In genomic region chr10:4627415-4627814, GRCm38 (mm10) we compare ENCODE assay signal across 26 mouse cellular contexts. TPM values are rescaled to one million over a fixed set of nuclear protein-coding genes. Genes with fewer than 3 reads are reported as not detected.
DNase-seq lines count a peak whose midpoint lies in the region; ATAC-seq and TF ChIP-seq lines count a peak whose summit lies in the region.
"Had no signal": no experiment of that assay in that cellular context is flagged by ENCODE, and none has a peak within 500 bp of the region (broad histone marks: within the 10 kb centered on the region; RNA-seq: fewer than 3 reads in every experiment).

No protein-coding gene starts in this region.

- H3K4me3 ChIP-seq in heart, embryonic 12.5 days = no peak overlapping the region
- no peak overlapping the region for H3K4me3 ChIP-seq in heart, postnatal 0 days (ENCODE audit: low read depth, low read length)
- no peak overlapping the region for H3K4me3 ChIP-seq in lung, postnatal 0 days (ENCODE audit: low read depth, low read length)
- no peak overlapping the region for H3K4me3 ChIP-seq in lung, adult 2 months (replicated peaks; ENCODE audit: extremely low read depth, low read depth, low read length)
- H3K4me3 ChIP-seq in stomach, postnatal 0 days (ENCODE audit: low read depth, low read length) = no peak overlapping the region
- H3K4me3 ChIP-seq: embryonic facial prominence, embryonic 10.5 days; embryonic facial prominence, embryonic 15.5 days; forebrain, embryonic 12.5 days; kidney, embryonic 15.5 days; left cerebral cortex, adult 2 months; liver, embryonic 12.5 days; myocyte; neural tube, embryonic 13.5 days had no signal

- peak overlapping the region; percentile 13; the same call in 1 of the 2 replicates for H3K4me2 ChIP-seq in heart, embryonic 12.5 days
- peak overlapping the region; percentile 31; the same call in 1 of the 2 replicates for H3K4me2 ChIP-seq in heart, postnatal 0 days (ENCODE audit: low read depth, low read length)
- H3K4me2 ChIP-seq in lung, postnatal 0 days (replicated peaks; ENCODE audit: low read depth, low read length) = no peak overlapping the region
- no peak overlapping the region for H3K4me2 ChIP-seq in stomach, postnatal 0 days (replicated peaks; ENCODE audit: low read depth)
- H3K4me2 ChIP-seq: embryonic facial prominence, embryonic 15.5 days; forebrain, embryonic 12.5 days; hindbrain, embryonic 14.5 days; kidney, embryonic 15.5 days; liver, embryonic 12.5 days; midbrain, embryonic 11.5 days; neural tube, embryonic 13.5 days had no signal

- H3K9ac ChIP-seq in heart, embryonic 12.5 days = no peak overlapping the region
- no peak overlapping the region for H3K9ac ChIP-seq in heart, postnatal 0 days (replicated peaks; ENCODE audit: low read depth, low read length)
- no peak overlapping the region for H3K9ac ChIP-seq in lung, postnatal 0 days (replicated peaks; ENCODE audit: low read depth)
- no peak overlapping the region for H3K9ac ChIP-seq in stomach, postnatal 0 days (ENCODE audit: low read length)
- H3K9ac ChIP-seq: embryonic facial prominence, embryonic 15.5 days; forebrain, embryonic 12.5 days; forebrain, postnatal 0 days; hindbrain, embryonic 14.5 days; kidney, embryonic 15.5 days; liver, embryonic 12.5 days; liver, postnatal 0 days; neural tube, embryonic 13.5 days had no signal

- WGBS in heart, embryonic 12.5 days = 31% methylated on average over 9 of the region's 9 CpGs
- WGBS in heart, postnatal 0 days = 34% methylated on average over 9 of the region's 9 CpGs
- WGBS in lung, postnatal 0 days = 48% methylated on average over 9 of the region's 9 CpGs
- 64% methylated on average over 9 of the region's 9 CpGs for WGBS in lung, adult 2 months
- WGBS in stomach, postnatal 0 days = 78% methylated on average over 9 of the region's 9 CpGs

- no peaks in the 10 kb centered on the region for H3K4me1 ChIP-seq in heart, embryonic 12.5 days (replicated peaks)
- no peaks in the 10 kb centered on the region for H3K4me1 ChIP-seq in heart, postnatal 0 days (ENCODE audit: control insufficient read depth, insufficient read depth)
- H3K4me1 ChIP-seq in lung, postnatal 0 days (ENCODE audit: insufficient read depth, low read depth, low read length) = no peaks in the 10 kb centered on the region
- no peaks in the 10 kb centered on the region for H3K4me1 ChIP-seq in lung, adult 2 months (ENCODE audit: control insufficient read depth, insufficient read depth, low read length)
- no peaks in the 10 kb centered on the region for H3K4me1 ChIP-seq in stomach, postnatal 0 days (replicated peaks; ENCODE audit: control insufficient read depth, insufficient read depth)
- H3K4me1 ChIP-seq: embryonic facial prominence, embryonic 10.5 days; embryonic facial prominence, embryonic 15.5 days; forebrain, embryonic 12.5 days; kidney, embryonic 15.5 days; liver, embryonic 12.5 days; neural tube, embryonic 13.5 days had no signal

- no peak for DNase-seq in heart, adult 18-20 months
- no peak for DNase-seq in heart, postnatal 0 days (ENCODE audit: low spot score)
- DNase-seq in heart, postnatal 36 days = no peak
- peak; percentile 41 for DNase-seq in lung, postnatal 0 days (ENCODE audit: low spot score)
- DNase-seq in lung, adult 2 months = no peak
- no peak for DNase-seq in stomach, postnatal 0 days (ENCODE audit: low spot score)
- no peak for DNase-seq in layer of hippocampus, adult 9-10 months (ENCODE audit: low spot score)
- DNase-seq: adrenal gland, postnatal 25 days; cerebellum, adult 11-12 months; cerebellum, postnatal 14 days; forebrain, postnatal 0 days; kidney, adult 18-20 months; kidney, postnatal 25 days; liver, postnatal 0 days; thymus, postnatal 4 days had no signal

- no peak overlapping the region for H3K27ac ChIP-seq in heart, embryonic 12.5 days (ENCODE audit: poor library complexity, severe bottlenecking)
- H3K27ac ChIP-seq in heart, postnatal 0 days (ENCODE audit: low read depth) = no peak overlapping the region
- H3K27ac ChIP-seq in lung, postnatal 0 days (ENCODE audit: low read length) = no peak overlapping the region
- no peak overlapping the region for H3K27ac ChIP-seq in stomach, postnatal 0 days (replicated peaks)
- H3K27ac ChIP-seq: embryonic facial prominence, embryonic 10.5 days; embryonic facial prominence, embryonic 15.5 days; forebrain, embryonic 12.5 days; hindbrain, embryonic 14.5 days; kidney, embryonic 15.5 days; left cerebral cortex, adult 2 months; liver, embryonic 12.5 days; neural tube, embryonic 13.5 days had no signal

- TF ChIP-seq CTCF in heart, postnatal 0 days (IDR thresholded peaks at IDR 0.05; ENCODE audit: low read depth) = no peak
- TF ChIP-seq CTCF in lung, postnatal 0 days (IDR thresholded peaks at IDR 0.05) = no peak
- TF ChIP-seq CTCF in lung, adult 2 months (IDR thresholded peaks at IDR 0.05; ENCODE audit: insufficient read depth, low read length) = no peak
- TF ChIP-seq CTCF in stomach, postnatal 0 days (IDR thresholded peaks at IDR 0.05; ENCODE audit: low read depth) = no peak

- intact Hi-C loops in heart, postnatal 36 days (cut with DNase I) = no loop called here

- peak; percentile 42; the same call in 1 of the 2 replicates for ATAC-seq in heart, embryonic 12.5 days (ENCODE audit: insufficient number of reproducible peaks, low FRiP score)
- ATAC-seq in heart, postnatal 0 days (ENCODE audit: insufficient read depth, low read depth) = 0 out of 2 replicates have a peak, but pooled peaks have one; percentile 27
- ATAC-seq in lung, postnatal 0 days = peak; percentile 84
- 0 out of 2 replicates have a peak, but pooled peaks have one; percentile 38 for ATAC-seq in stomach, postnatal 0 days (ENCODE audit: low FRiP score, low TSS enrichment)
- ATAC-seq: forebrain, postnatal 0 days; liver, embryonic 12.5 days; liver, postnatal 0 days had no signal

- H3K9me3 ChIP-seq in heart, embryonic 12.5 days (replicated peaks) = no peaks in the 10 kb centered on the region
- no peaks in the 10 kb centered on the region for H3K9me3 ChIP-seq in heart, postnatal 0 days (replicated peaks; ENCODE audit: control insufficient read depth, low read length)
- no peaks in the 10 kb centered on the region for H3K9me3 ChIP-seq in lung, postnatal 0 days (ENCODE audit: low read length)
- no peaks in the 10 kb centered on the region for H3K9me3 ChIP-seq in stomach, postnatal 0 days (ENCODE audit: control insufficient read depth, low read length)
- H3K9me3 ChIP-seq: embryonic facial prominence, embryonic 10.5 days; embryonic facial prominence, embryonic 15.5 days; forebrain, embryonic 12.5 days; kidney, embryonic 15.5 days; liver, embryonic 12.5 days; neural tube, embryonic 13.5 days had no signal

- no peaks in the 10 kb centered on the region for H3K27me3 ChIP-seq in heart, embryonic 12.5 days (replicated peaks)
- no peaks in the 10 kb centered on the region for H3K27me3 ChIP-seq in heart, postnatal 0 days (ENCODE audit: control insufficient read depth, insufficient read depth, low read length)
- H3K27me3 ChIP-seq in lung, postnatal 0 days (replicated peaks; ENCODE audit: insufficient read depth, low read length) = no peaks in the 10 kb centered on the region
- H3K27me3 ChIP-seq in stomach, postnatal 0 days (ENCODE audit: control insufficient read depth, insufficient read depth, low read length) = no peaks in the 10 kb centered on the region
- H3K27me3 ChIP-seq: embryonic facial prominence, embryonic 15.5 days; forebrain, embryonic 12.5 days; kidney, embryonic 15.5 days; liver, embryonic 12.5 days; neural tube, embryonic 13.5 days had no signal

- TF ChIP-seq EP300 in heart, postnatal 0 days (IDR thresholded peaks at IDR 0.05; ENCODE audit: low read depth) = no peak
- no peak for TF ChIP-seq EP300 in lung, postnatal 0 days (IDR thresholded peaks at IDR 0.05)
- no peak for TF ChIP-seq EP300 in stomach, postnatal 0 days (optimal IDR thresholded peaks at IDR 0.05)

- no peaks in the 10 kb centered on the region for H3K36me3 ChIP-seq in heart, embryonic 12.5 days
- H3K36me3 ChIP-seq in heart, postnatal 0 days (replicated peaks; ENCODE audit: control insufficient read depth, insufficient read depth, low read length) = no peaks in the 10 kb centered on the region
- H3K36me3 ChIP-seq in lung, postnatal 0 days (ENCODE audit: insufficient read depth, low read length) = no peaks in the 10 kb centered on the region
- no peaks in the 10 kb centered on the region for H3K36me3 ChIP-seq in stomach, postnatal 0 days (ENCODE audit: control insufficient read depth, insufficient read depth, low read length)
- H3K36me3 ChIP-seq: embryonic facial prominence, embryonic 10.5 days; embryonic facial prominence, embryonic 15.5 days; forebrain, embryonic 12.5 days; kidney, embryonic 15.5 days; liver, embryonic 12.5 days; neural tube, embryonic 13.5 days had no signal

- TF ChIP-seq POLR2A in lung, adult 2 months (IDR thresholded peaks at IDR 0.05; ENCODE audit: borderline replicate concordance, extremely low read depth, low read depth, low read length) = no peak

RNA-seq across cellular contexts. Expression of gene Esr1, which starts 16.0 kb away (rescaled TPM):
- polyA plus RNA-seq in heart, embryonic 12.5 days (2016; fragmentation: Nextera tagmentation; extraction: Ambion mirVana) = 1.00 and 1.2 TPM in 2 replicates
- 1 to 10 TPM; 1.6 to 2.6 TPM for total RNA-seq in heart, adult 18-20 months (2021)
- 0.12 and 0.50 TPM in 2 replicates for total RNA-seq in heart, postnatal 0 days (2014; rRNA removed; ENCODE audit: low replicate concordance)
- polyA plus RNA-seq in heart, postnatal 0 days (2015; fragmentation: Nextera tagmentation; extraction: Ambion mirVana) = 0.14 and 0.21 TPM in 2 replicates
- 1 to 10 TPM in 1 of 2 experiments, under 1 TPM in 1; 0.76 to 1.4 TPM for total RNA-seq in heart, postnatal 36 days (2021)
- polyA plus RNA-seq in lung, postnatal 0 days (2015; fragmentation: Nextera tagmentation; extraction: Ambion mirVana) = 0.24 and 0.26 TPM in 2 replicates
- 1.2 and 1.5 TPM in 2 replicates for polyA plus RNA-seq in lung, adult 2 months (2012; rRNA removed)
- polyA plus RNA-seq in stomach, postnatal 0 days (2015; fragmentation: Nextera tagmentation; extraction: Ambion mirVana) = 0.45 and 0.57 TPM in 2 replicates

Comparison
In these comparisons a context has a peak if more than half of its experiments do, and no peak if none do; other contexts are left out.
1. ATAC-seq: peak in every context shown above with its lines; median percentile 84 in lung, postnatal 0 days; 42 in heart, embryonic 12.5 days; 38 in stomach, postnatal 0 days; 27 in heart, postnatal 0 days.
2. H3K4me2 ChIP-seq: peak in heart, embryonic 12.5 days (single experiment) and heart, postnatal 0 days (single experiment); none in lung, postnatal 0 days (single experiment) and stomach, postnatal 0 days (single experiment).